Mouse (Mus musculus): Measurements from ENCODE around the gene Pld4. TPM values are rescaled to one million over a fixed set of nuclear protein-coding genes. Genes with fewer than 3 reads are reported as not detected.

Gene Pld4
- polyA plus RNA-seq, 1 experiment = 4.0 TPM

DNA sequence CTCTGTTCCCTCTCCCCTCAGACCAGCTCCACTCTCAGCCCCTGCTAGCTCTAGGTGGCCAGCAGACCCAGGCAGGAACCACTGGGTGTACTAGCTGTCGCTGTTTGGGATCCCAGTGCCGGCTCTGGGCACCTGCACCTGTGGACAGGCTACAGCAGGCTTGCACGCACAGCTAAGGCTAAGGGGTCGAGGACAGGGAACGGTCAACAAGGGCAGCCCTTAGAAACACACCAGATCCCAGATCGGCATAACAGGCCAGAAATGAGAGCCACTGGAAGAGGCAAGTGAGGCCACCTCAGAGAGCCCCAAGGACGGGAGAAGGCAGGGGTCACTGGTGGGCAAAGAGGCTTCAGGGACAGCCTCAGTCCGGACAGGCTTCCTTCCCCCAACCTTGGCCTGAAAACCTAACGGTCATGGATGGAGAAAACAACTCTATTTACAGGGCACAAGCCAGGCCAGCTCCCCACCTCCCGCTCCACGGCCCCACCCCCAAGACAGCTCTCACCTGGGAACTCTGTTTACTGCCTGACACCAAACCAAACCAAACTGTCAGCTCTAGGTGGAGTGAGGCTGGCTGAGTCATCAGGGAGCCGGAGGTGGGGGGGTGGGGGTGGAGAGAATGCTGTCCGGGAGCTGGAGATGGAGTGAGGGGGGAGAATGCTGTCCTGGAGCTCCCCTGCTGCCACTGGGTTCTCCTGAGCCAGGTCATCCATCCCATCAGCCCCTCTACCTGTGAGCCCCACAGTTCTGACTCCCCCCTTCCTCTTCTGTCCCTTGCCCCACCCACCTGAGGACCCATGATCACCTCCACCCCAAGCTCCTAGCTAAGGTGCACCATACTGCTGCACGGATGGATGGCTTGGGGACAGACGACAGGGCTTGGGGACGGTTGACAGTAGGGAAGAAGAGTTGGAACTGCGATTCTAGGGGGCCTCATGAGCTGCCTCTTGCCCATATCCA is 36.4 kb downstream of the Pld4 start:
- Histone ChIP-seq H3K4me1 (ENCODE audit: control insufficient read depth, insufficient read depth, low read length) (no peaks in the 10 kb centered on the region), H3K27ac (ENCODE audit: control insufficient read depth, insufficient read depth, low read depth, low read length) (no peak overlapping the region)

DNA sequence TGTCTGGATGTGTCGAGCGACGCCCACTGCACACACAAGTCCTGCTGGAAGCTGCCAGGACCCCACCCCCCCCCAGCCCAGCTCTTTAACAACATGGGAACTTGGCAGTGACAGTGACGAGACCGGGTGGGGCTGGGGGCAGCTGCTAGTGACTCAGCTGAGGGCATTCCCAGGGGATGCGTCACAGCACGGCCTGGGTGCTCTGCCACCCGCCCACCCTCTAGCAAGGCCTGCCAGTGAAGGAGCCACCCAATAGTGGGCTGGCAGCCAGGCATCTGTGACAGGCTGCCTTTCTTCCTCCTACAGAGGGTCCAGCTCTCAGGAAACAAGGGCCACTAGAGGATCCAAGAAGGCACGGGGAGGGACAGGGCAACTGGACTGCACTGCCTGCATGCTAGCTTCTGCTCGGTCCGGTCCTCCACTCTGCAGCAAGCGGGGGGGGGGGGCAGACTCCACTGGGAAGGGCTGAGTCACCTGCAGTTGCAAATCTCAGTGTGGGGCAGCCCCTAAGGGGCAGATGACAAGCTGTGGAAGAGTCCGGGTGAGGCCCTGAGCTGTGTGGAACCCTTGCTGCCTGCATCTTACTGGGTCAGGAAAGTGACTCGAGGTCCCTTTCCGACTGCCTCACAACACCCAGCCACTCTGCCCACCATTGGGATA is 37.3 kb downstream of the Pld4 start:
- H3K36me3 ChIP-seq (ENCODE audit: control insufficient read depth, insufficient read depth, low read length) = no peaks in the 10 kb centered on the region
- no peaks in the 10 kb centered on the region; the same call in 1 of the 2 replicates for H3K4me1 ChIP-seq (ENCODE audit: control insufficient read depth, insufficient read depth, low read length)
- TF ChIP-seq POLR2A (IDR thresholded peaks at IDR 0.05; ENCODE audit: control insufficient read depth, low read depth, low read length) = no peak
- no peak for TF ChIP-seq CTCF (IDR thresholded peaks at IDR 0.05; ENCODE audit: control insufficient read depth, insufficient read depth, insufficient replicate concordance, low read depth, low read length)
- no peaks in the 10 kb centered on the region for H3K27me3 ChIP-seq (ENCODE audit: control insufficient read depth, insufficient read depth, low read length)
- no peak overlapping the region for H3K27ac ChIP-seq (ENCODE audit: control insufficient read depth, insufficient read depth, low read depth, low read length)
- H3K4me3 ChIP-seq (ENCODE audit: control insufficient read depth, low read depth, low read length) = no peak overlapping the region

More for the DNA sequence above, 36.4 kb downstream of the Pld4 start:
- Histone ChIP-seq H3K27me3 (ENCODE audit: control insufficient read depth, insufficient read depth, low read length) (no peaks in the 10 kb centered on the region), H3K36me3 (ENCODE audit: control insufficient read depth, insufficient read depth, low read length) (no peaks in the 10 kb centered on the region), H3K4me3 (ENCODE audit: control insufficient read depth, low read depth, low read length) (no peak overlapping the region)
- TF ChIP-seq CTCF (IDR thresholded peaks at IDR 0.05; ENCODE audit: control insufficient read depth, insufficient read depth, insufficient replicate concordance, low read depth, low read length) = no peak
- TF ChIP-seq POLR2A (IDR thresholded peaks at IDR 0.05; ENCODE audit: control insufficient read depth, low read depth, low read length) = no peak

DNA sequence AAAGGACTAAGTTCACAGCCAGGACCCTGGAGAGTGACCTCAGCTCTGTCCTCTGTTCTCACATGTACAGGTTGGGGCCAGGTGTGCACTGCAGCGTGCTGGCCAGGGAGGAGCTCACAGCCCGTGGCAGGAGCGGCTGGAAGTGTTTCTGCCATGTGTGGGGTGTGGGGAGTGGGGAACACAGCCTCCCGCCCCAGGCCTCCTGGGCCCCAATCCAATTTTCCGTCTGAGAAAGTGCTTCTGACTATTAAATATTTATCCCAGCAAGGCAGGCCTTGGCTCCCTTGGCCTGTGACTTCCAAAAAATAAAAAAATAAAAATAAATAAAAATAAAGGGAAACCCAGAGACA is 37.9 kb downstream of the Pld4 start:
- Histone ChIP-seq H3K4me1 (ENCODE audit: control insufficient read depth, insufficient read depth, low read length) (no peaks in the 10 kb centered on the region; the same call in 1 of the 2 replicates), H3K36me3 (ENCODE audit: control insufficient read depth, insufficient read depth, low read length) (no peaks in the 10 kb centered on the region), H3K27ac (ENCODE audit: control insufficient read depth, insufficient read depth, low read depth, low read length) (no peak overlapping the region), H3K27me3 (ENCODE audit: control insufficient read depth, insufficient read depth, low read length) (no peaks in the 10 kb centered on the region), H3K4me3 (ENCODE audit: control insufficient read depth, low read depth, low read length) (no peak overlapping the region)
- TF ChIP-seq CTCF (IDR thresholded peaks at IDR 0.05; ENCODE audit: control insufficient read depth, insufficient read depth, insufficient replicate concordance, low read depth, low read length) (no peak), POLR2A (IDR thresholded peaks at IDR 0.05; ENCODE audit: control insufficient read depth, low read depth, low read length) (no peak)

DNA sequence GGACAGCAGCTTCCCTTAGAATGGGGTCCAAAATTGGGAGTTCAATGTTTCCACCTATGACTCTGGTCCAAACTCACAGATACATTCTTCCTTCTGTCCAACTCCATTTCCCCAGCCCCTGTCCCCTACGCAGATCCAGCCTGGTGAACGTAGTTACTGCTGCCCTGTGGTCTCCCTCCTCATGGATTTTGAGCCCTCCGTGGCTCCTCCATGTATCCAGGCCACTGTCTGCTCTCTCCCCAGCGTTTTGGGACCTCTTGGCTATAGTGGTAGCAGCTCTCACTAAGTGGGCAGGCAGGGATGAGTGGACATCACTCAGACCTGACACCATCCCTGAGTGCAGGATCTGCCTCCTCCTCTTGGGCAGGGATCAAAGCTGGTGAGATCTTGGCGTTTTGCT is 38.3 kb downstream of the Pld4 start:
- H3K4me1 ChIP-seq (ENCODE audit: control insufficient read depth, insufficient read depth, low read length) = no peaks in the 10 kb centered on the region; the same call in 1 of the 2 replicates
- H3K27me3 ChIP-seq (ENCODE audit: control insufficient read depth, insufficient read depth, low read length) = no peaks in the 10 kb centered on the region

DNA sequence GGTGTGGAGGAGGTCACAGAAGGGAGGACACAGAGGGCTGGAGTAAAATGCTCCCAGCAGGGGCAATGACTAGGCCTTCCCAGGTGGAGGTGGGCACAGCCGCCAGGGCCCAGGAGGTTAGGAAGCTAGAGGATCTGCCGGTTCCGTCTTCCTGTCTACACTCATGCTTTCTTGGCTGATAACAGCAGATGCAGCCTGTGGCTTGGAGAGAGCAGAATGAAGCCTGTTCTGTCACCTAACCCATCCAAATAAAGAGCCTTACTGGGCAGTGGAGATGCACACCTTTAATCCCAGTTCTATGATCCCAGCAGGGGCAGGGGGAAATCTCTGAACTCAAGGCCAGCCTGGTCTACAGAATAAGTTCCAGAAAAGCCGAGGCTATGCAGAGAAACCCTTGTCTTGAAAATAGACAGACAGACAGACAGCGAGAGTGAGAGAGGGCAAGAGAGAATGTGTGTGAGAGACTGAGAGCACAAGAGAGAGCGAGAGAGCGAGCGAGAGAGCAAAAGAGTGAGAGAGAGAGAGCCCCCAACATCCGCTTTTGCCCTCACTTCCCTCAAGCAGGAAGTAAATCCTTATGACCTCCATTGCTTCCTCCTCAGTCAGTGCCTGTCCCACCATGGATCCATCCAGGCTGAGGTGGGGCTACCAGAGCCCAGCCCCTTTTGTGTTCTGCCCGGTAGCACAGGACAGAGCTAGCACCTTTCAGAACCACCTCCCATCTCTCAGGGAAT is 38.9 kb downstream of the Pld4 start:
- no peak overlapping the region for H3K4me3 ChIP-seq (ENCODE audit: control insufficient read depth, low read depth, low read length)
- no peaks in the 10 kb centered on the region for H3K36me3 ChIP-seq (ENCODE audit: control insufficient read depth, insufficient read depth, low read length)
- H3K27ac ChIP-seq (ENCODE audit: control insufficient read depth, insufficient read depth, low read depth, low read length) = no peak overlapping the region
- H3K4me1 ChIP-seq (ENCODE audit: control insufficient read depth, insufficient read depth, low read length) = no peaks in the 10 kb centered on the region; the same call in 1 of the 2 replicates
- no peak for TF ChIP-seq POLR2A (IDR thresholded peaks at IDR 0.05; ENCODE audit: control insufficient read depth, low read depth, low read length)
- no peak for TF ChIP-seq CTCF (IDR thresholded peaks at IDR 0.05; ENCODE audit: control insufficient read depth, insufficient read depth, insufficient replicate concordance, low read depth, low read length)
- H3K27me3 ChIP-seq (ENCODE audit: control insufficient read depth, insufficient read depth, low read length) = no peaks in the 10 kb centered on the region

More for the DNA sequence above, 38.3 kb downstream of the Pld4 start:
- Histone ChIP-seq H3K36me3 (ENCODE audit: control insufficient read depth, insufficient read depth, low read length) (no peaks in the 10 kb centered on the region), H3K27ac (ENCODE audit: control insufficient read depth, insufficient read depth, low read depth, low read length) (no peak overlapping the region), H3K4me3 (ENCODE audit: control insufficient read depth, low read depth, low read length) (no peak overlapping the region)
- TF ChIP-seq CTCF (IDR thresholded peaks at IDR 0.05; ENCODE audit: control insufficient read depth, insufficient read depth, insufficient replicate concordance, low read depth, low read length) = no peak
- no peak for TF ChIP-seq POLR2A (IDR thresholded peaks at IDR 0.05; ENCODE audit: control insufficient read depth, low read depth, low read length)

DNA sequence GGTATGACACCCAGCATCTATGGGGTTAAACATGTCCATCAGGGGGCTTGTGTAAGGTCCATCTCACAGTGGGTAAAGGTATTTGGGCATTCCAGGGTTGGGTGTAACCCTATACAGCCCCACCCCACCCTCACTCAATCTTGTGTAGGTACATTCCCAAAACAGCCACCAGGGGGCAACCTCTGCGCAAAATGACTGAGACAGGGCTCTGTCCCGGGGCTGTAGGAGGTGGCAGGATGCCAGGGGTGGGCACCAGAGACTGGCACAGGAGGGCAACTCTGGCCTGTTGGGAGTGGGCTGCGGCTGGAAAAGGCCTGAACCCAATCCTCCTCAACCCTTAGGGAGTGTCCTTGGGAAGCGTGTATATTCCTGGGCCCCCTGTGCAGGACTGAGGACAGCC is 40.0 kb downstream of the Pld4 start:
- no peak overlapping the region for H3K4me3 ChIP-seq (ENCODE audit: control insufficient read depth, low read depth, low read length)
- H3K27ac ChIP-seq (ENCODE audit: control insufficient read depth, insufficient read depth, low read depth, low read length) = no peak overlapping the region
- H3K36me3 ChIP-seq (ENCODE audit: control insufficient read depth, insufficient read depth, low read length) = no peaks in the 10 kb centered on the region
- TF ChIP-seq CTCF (IDR thresholded peaks at IDR 0.05; ENCODE audit: control insufficient read depth, insufficient read depth, insufficient replicate concordance, low read depth, low read length) (peak; percentile 84), POLR2A (IDR thresholded peaks at IDR 0.05; ENCODE audit: control insufficient read depth, low read depth, low read length) (no peak)
- no peaks in the 10 kb centered on the region; the same call in 1 of the 2 replicates for H3K4me1 ChIP-seq (ENCODE audit: control insufficient read depth, insufficient read depth, low read length)
- H3K27me3 ChIP-seq (ENCODE audit: control insufficient read depth, insufficient read depth, low read length) = no peaks in the 10 kb centered on the region
